Mouse (Mus musculus): ENCODE results near the gene Spint1. TPM values are rescaled to one million over a fixed set of nuclear protein-coding genes. Genes with fewer than 3 reads are reported as not detected.

Spint1 gene
- 0.46 TPM for total RNA-seq (2023)

DNA sequence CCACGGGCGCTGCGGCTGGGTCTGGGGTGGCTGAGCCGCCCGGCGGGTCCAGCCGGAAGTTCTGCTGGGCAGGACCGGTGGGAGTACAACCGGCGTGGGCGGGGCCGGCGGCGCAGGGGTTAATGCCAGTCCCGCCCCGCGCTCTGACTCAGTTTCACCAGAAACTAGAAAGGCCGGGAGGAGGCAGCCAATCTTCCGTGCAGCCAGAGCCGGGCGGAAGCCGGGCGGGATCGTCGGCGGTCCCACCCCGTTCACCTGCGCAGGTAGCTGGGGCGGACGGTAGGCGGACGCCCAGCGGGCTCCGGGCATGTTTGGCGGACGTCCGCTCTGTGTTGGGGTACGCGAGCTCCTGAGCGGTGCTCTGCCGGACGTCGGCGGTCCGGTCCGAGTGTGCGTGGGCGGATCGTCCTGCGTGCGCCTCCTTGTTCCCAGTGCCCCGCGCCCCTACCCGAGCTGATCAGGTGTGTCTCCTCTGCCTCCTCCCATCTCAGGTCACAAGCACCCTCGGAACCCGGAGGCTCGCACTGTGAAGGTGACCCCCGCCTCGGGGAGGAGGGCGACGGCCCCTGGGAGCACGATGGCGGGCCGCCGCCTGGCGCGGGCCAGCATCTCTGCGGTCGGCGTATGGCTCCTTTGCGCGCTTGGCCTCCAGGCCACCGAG, at the start of gene Spint1:
Gene Spint1 (plus strand): TSS at position 153 of the 661 bp plus-strand sequence.

DNA sequence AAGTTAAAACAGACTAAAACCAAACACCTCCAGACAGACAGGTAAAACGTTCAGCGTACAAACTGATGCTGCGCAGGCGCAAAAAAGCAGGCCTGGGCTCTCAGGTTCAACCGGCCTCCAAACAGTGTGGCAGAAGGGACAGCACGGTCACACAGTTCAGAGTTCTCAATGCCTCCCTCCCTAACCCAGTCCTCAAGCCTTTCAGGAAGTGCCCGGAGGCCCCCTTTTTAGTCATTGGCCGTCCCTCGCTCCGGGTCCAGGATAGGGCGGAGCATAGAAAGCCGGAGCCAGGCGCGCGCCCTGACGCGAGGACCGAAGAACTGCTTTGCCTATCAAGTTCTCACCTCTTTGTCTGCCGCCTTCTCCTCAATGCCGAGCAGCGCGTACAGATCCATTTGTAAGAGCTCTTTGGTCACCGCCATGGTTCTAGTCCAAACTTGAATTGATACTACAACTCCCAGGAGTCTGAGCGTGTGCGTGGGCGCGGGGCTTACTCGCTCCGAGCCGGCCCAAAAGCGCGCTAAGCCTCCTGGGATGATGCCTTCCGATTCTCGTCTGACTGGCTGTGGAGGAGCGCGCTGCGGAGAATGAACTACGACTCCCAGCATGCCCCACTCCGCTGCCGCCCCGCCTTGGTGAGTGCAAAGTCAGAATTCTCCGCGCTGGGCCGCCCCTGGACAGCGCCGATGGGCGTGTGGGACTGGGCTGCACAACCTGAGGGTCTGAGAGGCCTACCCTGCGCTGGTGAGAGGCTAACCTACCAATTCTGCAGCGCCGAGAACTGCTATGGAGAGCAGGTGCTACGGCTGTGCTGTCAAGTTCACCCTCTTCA, 28.6 kb upstream of the Spint1 start, which contains the start of the genes Zfyve19 and Dnajc17:
Gene Zfyve19 (plus strand): TSS at position 274 of the 832 bp plus-strand sequence.
Gene Dnajc17 (minus strand): TSS at position 452 of the 832 bp plus-strand sequence.

DNA sequence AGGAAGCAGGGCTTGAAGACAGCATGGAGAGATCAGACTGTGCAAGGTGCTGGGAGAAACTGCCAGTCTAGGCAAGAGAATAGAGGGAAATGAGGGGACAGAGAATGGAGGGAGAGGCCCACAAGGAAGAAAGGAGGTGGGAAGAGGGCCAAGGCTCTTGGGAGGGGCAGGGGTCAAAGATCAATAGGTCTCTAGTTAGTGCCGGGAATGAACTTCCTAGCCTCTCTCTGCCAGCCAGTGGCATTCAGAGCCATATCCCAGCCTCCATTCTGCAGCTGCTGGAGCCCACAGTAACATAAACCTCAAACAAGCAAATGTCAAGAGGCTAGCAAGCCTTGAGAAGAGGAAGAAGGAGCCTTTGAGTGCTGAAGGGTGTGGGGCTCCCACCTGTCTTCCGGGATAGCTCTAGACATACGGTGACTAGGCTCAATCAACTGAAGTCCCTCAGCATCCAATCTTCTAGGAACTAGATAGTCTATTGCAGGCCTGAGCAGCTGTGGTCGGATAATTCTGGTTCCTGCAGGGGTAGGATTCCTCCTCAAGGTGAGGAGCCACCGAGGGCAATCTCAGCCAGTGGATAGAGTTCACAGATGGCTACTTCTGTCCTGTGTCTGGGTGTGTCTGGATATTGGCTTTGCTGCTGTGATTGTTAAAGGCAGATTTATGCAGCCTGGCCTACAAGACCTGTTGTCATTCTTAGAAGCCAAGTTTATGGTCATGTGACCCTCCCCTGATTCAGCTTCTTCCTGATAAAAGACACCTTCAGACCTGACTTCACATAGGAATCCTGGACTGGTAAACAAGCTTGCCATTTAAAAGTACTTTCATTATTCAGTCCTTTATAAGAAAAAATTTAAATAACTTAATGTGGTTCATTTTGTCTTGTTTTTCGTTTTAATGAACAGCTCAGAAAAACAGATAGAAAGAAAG, 7.1 kb upstream of the Spint1 start, which contains the start of gene Ppp1r14d:
Gene Ppp1r14d (minus strand): TSS at position 132 of the 930 bp plus-strand sequence.

DNA sequence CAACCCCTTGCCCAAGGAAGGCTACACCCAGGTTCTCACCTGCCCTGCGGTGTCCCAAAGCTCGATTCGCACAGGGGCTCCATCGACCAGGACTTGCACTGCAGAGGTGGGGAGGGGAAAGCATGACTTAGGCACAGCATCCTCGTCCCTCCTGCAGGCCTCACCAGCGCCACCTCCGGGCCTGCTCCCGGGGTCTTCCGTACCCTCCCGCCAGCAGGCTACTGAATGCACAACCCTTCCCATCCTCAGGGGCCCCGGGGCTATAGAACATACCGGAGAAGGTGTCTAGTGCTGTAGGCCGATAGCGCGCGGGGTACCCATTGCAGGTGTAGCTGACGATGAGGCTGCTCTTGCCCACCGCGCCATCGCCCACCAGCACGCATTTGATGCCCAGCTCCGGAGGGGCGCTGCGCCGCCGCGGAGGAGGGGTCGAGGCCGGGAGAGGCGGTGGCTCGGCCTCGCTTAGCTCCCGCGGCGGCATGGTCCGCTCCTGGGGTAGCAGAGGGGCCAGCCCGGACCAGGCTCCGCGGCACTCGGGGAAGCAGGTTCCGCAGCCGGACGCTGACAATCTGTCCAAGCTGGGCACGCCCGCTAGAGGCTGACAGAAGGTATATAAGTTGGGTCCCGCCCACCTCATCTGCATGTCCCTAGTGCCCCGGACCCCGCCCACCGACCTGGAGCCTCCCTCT, 33.6 kb downstream of the Spint1 start, which contains the start of gene Rhov:
Gene Rhov (minus strand): TSS at position 630 of the 689 bp plus-strand sequence.

DNA sequence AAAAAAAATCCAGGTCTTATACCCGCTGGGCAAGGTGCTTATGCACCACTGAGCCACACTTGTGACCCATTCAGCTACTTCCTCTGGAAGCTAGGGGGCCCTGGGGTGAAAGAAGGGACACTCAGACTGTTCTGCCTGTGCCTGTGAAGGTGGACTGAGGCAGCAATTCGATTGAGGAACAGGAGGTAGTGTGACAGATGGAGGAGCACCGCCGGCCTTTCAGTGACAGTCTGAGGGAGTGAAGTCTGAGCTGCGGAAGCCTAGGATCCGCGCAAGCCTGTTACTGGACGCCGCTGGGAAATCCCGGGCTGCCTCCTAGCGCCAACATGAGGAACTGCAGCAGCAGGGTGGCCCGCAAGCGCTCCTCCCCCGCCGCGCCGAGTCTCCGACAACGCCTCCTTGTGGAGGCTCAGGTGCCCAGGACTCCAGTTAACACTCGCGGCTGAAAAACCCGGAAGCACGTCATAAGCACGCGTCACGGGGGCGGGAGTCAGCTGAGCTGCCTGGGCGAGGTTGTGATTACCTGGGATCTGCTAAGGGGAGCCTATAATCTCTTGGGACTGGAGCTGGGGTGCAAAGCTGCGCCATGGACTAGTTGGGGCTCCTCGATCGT, 51.2 kb downstream of the Spint1 start, which contains the start of gene Vps18:
Gene Vps18 (plus strand): TSS at position 471 of the 613 bp plus-strand sequence.

Other genes starting within 250 kb of the Spint1 start
- gene Ccdc32, start 208.0 kb upstream of the Spint1 start, total RNA-seq (2023): 14.9 TPM
- 13.6 TPM for gene Rpusd2, start 202.6 kb upstream of the Spint1 start, total RNA-seq (2023)
- 0.92 TPM for gene Knl1, start 190.2 kb upstream of the Spint1 start, total RNA-seq (2023)
- 0.86 TPM for gene Rad51, start 124.6 kb upstream of the Spint1 start, total RNA-seq (2023)
- 30.6 TPM for gene Rmdn3, start 80.3 kb upstream of the Spint1 start, total RNA-seq (2023)
- gene Gchfr, start 69.6 kb upstream of the Spint1 start, total RNA-seq (2023): not detected
- gene Gm14137, start 62.9 kb upstream of the Spint1 start, total RNA-seq (2023): 0.77 TPM
- 39.3 TPM for gene Zfyve19, start 28.7 kb upstream of the Spint1 start, total RNA-seq (2023)
- gene Dnajc17, start 28.6 kb upstream of the Spint1 start, total RNA-seq (2023): 23.2 TPM
- not detected for gene Ppp1r14d, start 7.5 kb upstream of the Spint1 start, total RNA-seq (2023)
- not detected for gene Rhov, start 33.9 kb downstream of the Spint1 start, total RNA-seq (2023)
- gene Vps18, start 51.4 kb downstream of the Spint1 start, total RNA-seq (2023): 20.5 TPM
- 0.12 TPM for gene Dll4, start 88.4 kb downstream of the Spint1 start, total RNA-seq (2023)
- gene Chac1, start 113.9 kb downstream of the Spint1 start, total RNA-seq (2023): 0.61 TPM
- gene Ino80, start 240.3 kb downstream of the Spint1 start, total RNA-seq (2023): 49.5 TPM

Measured in CD8-positive naive resting alpha-beta T cell, adult 57 days (primary cell).